Mouse (Mus musculus): ENCODE data around the gene Grcc10.

DNA sequence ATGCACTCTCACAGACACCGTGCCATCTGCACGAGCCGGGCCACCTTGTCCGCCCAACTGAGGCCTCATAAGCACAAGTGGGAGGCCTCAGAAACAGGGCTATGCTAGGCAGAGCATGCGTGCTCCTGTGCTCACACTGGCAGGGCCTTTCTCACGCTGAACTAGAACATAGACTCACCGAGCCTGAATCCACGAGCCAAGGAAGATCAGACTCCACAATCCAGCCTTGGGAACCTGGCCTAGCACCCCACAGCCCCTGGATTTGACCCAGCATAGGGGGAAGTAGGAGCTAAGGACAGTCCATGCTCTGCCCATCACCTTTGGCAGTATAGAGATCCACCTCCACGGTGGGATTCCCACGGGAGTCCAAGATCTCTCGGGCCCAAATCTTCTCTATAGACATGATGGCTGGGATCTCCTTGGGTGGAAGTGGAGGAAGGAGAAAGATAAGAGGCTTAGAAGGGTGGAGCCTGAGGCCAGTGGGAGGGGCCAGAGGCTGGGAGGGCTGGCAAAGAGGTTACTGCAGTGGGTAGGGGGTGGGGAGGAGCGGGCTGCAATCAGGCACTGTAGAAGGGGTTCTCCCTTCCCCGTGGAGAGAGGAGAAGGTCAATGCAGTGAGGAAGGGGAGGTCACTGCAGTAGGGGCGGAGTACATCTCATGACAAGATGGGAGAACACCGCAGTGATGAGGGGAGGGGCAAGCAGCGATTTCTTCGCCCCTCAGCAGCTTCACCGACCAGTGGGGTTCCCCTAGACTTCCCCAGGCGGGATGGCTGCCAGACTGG lies 26.9 kb upstream of the Grcc10 start:
- TF ChIP-seq POLR2A (IDR thresholded peaks at IDR 0.05; ENCODE audit: control insufficient read depth, low read depth, low read length) (no peak), CTCF (IDR thresholded peaks at IDR 0.05; ENCODE audit: control insufficient read depth, insufficient read depth, insufficient replicate concordance, low read depth, low read length) (no peak)
